Mouse (Mus musculus) E14TG2a.4 (cell line): ENCODE results near the gene Usp7.

Experiments used
- CTCF ChIP-seq: conservative IDR thresholded peaks from 2 replicates; pipeline ENCODE4 v1.5.1; 2014; ENCODE audit warnings: low read length
- NANOG ChIP-seq: IDR thresholded peaks from 2 replicates; pipeline ENCODE4 v1.6.1; 2014; ENCODE audit warnings: borderline replicate concordance, low read length, mixed read lengths
- POU5F1 ChIP-seq: IDR thresholded peaks from 2 replicates; pipeline ENCODE4 v1.6.1; 2014; ENCODE audit warnings: low read length, borderline replicate concordance

DNA sequence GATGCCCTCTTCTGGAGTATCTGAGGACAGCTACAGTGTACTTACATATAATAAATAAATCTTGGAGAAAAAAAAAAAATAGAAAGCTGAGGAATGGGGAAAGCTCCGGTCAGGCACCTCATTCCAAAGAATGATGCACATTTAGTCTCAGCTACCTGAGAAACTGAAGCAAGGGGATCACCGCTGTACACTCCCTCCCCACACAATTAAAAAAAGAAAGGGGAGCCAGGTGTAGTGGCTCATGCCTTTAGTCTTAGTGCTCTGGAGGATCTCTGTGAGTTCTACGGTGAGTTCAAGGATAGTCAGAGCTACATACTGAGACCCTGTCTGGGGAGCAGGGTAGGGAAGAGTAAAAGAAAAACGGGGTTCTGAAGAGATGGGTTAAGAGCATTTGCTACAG lies 22.6 kb downstream of the Usp7 start:
- no peak for TF ChIP-seq CTCF
- TF ChIP-seq NANOG: no peak
- TF ChIP-seq POU5F1: no peak
